Mouse (Mus musculus): ENCODE data around the gene Gemin2.
"Not testable (repeated sequence)": the region's sequence is repeated elsewhere in the genome, so short reads cannot be mapped to it uniquely, and the experiment has no call there.

The Gemin2 gene

DNA sequence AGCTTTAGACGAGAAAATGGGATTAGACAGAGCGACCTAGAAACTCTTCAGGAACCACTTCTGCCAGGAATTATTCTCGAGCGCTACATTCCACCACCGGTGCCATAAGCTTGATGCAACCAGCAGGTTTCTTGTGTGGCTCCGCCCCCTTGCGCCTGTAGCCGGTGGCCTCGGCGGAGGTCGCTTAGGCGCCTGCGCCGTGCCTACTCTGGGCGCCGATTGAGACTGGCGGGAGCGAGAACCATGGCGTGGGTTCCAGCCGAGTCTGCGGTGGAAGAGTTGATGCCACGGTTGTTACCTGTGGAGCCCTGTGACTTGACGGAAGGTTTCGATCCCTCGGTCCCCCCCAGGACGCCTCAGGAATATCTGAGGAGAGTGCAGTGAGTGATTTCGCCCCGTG, at the start of gene Gemin2:
Gemin2 (plus strand) TSS at position 160 of the 400 bp plus-strand sequence.
- peak; percentile 76 to 90 for DNase-seq (ENCODE audit: low spot score in 2 of 2)

DNA sequence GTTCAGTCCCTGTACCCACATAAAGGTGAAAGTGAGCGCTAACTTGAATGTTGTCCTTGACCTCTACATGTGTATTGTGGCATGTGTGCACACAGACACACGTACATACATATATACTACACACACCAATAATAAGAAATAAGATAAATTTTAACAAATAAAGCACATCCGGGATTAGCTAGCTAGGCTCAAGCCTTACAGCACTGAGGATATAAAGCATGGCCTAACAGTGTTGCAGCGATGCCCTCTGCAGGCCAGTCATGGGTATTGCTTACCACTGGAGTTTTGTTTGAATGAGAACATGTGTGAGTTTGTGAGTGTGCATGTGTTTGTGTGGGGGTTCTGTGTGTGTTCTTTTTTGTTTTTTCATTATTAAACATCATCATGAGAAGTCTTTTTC, 48.6 kb upstream of the Gemin2 start:
- peak in 1 of 2 experiments; percentile 22 for DNase-seq (ENCODE audit: low spot score in 2 of 2)

DNA sequence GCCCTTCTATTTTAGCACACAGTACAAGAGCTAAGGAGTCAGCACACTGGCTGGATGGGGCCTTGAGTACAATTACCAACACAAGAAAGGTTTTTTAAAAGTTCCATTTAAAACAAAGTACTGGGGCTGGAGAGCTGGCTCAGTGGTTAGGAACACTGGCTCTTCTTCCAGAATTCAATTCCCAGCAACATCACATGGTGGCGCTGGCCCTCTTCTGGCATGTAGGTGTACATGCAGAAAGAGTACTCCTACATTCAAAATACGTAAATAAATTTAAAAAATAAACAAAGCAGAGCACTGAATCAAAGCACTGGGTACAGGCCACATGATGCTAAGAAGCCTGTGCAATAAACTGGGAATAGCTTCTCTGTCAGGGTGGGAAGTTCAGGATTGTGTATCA, 36.2 kb upstream of the Gemin2 start:
- no peak for DNase-seq (ENCODE audit: low spot score in 2 of 2)

DNA sequence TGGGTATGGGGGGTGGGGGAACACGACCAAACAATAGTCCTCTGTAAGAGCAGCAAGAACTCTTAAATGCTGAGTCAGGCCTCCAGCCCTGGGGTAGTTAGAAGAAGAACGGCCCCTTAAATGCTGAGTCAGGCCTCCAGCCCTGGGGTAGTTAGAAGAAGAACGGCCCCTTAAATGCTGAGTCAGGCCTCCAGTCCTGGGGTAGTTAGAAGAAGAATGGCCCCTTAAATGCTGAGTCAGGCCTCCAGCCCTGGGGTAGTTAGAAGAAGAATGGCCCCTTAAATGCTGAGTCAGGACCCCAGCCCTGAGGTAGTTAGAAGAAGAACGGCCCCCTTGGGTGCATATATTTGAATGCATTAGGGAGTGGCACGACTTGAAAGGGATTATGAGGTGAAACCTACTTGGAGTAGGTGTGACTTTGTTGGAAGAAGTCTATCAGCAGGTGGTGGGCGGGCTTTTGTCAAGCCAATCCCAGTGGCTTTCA, 32.0 kb upstream of the Gemin2 start:
- DNase-seq (ENCODE audit: low spot score in 2 of 2): not testable (repeated sequence)

DNA sequence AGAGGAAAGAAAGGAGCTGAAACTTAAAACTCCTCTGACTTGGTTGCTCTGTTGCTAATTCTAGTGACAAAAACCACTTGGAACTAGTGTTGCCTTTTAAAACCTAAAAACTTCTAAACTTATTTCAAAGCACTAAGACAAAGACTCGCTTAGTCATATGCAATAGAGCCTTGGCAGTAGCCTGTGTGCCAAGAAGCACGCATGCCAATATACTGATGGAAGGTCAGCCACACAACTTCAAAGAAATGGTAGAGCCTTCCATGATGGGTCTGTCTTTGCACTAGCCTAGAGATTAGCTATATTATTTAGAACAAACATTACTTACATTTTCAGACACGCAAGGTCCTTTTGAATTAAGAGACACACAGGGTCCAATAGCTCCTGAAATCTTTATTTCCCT, 27.4 kb upstream of the Gemin2 start:
- DNase-seq (ENCODE audit: low spot score in 2 of 2): no peak

DNA sequence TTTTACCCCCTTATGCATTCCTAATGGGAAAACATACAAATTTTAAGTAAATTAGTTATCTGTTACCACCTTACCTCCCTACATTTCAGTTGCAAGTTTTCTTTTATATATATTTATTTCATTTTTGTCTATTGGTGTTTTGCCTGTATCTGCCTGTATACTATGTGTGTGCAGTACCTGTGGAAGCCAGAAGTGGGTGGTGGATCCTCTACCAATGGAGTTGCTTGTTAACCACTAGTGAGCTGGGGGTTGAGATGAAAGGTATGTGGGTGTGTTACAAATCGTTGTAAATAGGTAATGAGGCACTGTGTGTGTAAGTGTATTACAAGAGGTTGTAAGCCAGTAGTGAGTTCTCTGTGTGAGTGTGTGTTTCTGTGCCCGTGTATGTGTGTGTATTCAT, 2.7 kb upstream of the Gemin2 start:
- no peak for DNase-seq (ENCODE audit: low spot score in 2 of 2)

DNA sequence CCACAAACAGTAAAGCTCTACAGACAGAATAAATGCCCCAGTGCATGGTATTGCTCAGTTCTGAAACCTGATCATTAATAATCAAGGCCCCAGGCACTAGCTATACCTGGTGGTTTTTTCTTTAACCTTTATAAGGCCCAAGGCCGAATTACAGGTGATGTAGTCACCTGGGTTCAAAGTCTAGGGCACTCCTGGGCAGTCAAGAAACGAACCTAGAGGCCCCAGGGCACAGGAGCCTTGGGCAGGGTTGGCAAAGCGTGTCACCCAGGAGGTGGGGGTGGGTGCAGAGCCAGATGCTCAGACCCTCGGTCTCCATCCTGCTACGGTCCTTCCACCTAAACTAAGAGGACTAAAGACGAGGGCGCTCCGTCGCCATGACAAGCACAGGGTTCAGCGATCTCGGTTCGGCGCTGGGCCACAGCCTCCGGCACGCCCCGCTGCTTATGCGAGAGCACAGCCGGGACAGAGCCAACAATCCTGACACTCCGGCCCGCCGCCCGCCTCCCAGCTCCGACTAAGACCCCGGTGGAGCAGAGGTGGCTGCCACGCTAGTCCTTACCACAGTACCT, 1.8 kb upstream of the Gemin2 start:
- DNase-seq (ENCODE audit: low spot score in 2 of 2): peak in 1 of 2 experiments; percentile 30

DNA sequence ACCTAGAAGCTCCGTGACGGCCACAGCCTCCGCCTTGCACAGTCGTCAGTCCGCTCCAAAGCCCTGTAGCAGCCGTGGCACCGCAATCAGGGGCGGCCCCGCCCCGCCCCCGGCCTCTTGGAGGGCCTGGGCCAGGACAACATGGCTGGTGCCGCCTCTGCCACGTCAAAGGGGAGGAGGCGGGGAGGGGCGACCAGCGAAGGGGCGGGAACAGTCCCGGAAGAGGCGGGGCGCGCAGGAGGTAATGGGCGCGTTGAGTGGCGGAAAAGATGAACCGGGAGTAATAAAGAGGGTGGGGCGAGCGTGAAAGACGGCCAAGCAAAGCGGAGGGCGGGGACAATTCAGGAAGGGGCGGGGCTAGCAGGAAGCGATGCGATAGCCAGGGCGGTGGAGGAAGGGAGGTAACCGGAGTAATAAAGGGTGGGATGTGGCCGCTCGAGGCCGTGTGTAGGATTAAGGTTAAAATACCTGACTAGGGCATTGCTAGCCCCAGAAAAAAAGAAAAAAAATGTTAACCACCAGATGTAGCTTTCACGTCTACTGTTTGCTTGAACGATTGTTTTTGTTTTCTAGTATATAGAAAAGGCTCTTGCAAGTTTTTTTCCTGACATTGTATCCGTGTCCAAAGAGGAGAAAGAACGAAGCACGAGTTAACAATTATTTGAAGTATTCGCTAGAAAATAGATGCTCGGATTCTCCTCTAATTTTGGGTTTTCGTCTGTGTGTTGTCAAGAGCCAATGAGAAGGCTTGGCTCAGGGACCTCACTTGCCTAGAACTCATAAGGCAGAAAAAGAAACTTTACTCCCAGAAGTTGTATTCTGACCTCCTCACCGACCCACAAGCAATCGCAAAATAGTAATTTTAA, 1.1 kb upstream of the Gemin2 start, which contains the start of gene Sec23a:
Sec23a (minus strand) TSS at position 174 of the 866 bp plus-strand sequence.
- DNase-seq (ENCODE audit: low spot score in 2 of 2): peak; percentile 97 to 98

DNA sequence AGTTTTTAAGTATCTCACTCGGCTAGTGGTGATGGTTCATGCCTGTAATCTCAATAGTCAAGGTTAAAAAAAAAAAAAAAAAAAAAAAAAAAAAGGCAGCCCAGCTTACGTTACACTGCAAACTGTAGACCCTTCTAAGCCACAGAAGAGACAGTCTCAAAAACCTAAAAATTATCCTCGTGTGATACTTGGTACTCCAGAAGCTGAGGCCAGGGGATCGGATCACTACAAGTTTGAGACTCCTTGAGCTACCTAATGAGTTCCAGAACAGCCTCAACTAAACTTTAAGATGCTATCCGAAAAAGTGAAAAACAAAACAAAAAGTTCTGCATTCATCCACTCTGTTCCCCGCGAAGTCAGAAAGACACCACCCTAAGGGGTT, 492 bp upstream of the Gemin2 start:
- DNase-seq (ENCODE audit: low spot score in 2 of 2): no peak

DNA sequence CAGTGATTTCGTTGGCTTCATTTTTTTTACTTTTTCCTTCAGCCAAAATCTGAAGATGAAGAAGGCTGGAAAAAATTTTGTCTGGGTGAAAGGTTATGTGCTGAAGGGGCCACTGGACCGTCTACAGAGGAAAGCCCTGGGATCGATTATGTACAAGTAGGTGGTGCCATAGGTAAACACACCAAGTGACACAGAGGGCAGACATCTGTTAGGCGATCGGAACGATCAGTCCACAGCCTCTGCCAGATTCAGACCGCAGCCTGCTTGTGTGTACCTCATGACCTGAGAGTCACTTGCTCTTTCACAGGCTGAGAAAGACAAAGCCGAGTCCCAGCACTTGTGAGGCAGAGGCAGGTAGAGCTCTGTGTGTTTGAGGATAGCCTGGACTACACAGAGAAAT, 4.8 kb downstream of the Gemin2 start:
- no peak for DNase-seq (ENCODE audit: low spot score in 2 of 2)

DNA sequence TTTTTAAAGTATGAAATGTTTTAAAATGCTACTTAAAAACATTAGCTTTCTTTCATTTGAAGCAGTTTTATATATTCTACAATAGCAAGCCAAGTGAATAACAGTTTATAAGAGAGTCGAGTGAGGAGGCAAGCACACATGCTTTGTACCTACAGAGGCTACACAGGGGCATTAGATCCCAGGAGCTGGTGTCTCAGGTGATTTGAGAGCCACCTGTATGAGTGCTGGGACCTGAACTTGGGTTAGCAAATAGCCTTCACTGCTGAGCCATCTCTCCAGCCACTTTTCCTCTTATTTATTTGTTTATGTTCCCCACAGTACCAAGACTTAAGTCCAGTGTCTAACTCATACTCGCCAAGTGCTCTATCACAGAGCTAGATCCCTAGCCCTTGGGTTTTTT, 6.7 kb downstream of the Gemin2 start:
- no peak for DNase-seq (ENCODE audit: low spot score in 2 of 2)

DNA sequence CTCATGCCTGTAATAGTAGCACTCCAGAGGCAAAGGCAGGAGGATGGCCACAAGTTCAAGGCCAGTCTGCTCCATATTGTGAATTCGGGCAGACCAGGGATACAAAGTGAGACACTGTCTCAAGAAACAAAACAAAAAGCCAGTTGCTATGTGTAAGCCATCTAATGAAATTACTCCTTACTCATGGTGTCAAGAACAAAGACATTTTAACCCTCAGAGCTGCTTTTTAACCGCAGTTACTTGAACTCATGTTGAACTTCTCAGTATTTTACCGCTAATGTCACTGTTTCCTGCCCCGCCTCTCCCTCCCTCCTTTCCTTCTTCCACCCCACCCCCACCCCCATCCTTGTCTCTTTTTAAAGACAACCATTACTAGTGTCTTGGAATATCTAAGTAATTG, 8.1 kb downstream of the Gemin2 start:
- no peak for DNase-seq (ENCODE audit: low spot score in 2 of 2)

DNA sequence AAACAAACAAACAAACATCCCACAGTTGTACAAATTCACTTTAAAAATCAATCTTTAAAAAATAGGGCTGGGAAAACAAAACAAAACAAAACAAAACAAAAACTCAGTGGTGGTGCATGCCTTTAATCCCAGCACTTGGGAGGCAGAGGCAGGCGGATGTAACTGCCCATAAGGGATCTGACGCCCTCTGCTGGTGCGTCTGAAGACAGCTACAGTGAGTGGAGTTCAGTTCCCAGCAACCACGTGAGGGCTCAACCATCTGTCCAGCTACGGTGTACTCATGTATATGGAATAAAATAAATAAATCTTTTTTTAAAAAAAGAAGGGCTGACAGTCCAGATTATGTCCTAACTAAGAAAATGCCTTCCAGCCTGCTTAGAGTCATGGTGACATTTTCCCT, 18.9 kb downstream of the Gemin2 start:
- no peak for DNase-seq (ENCODE audit: low spot score in 2 of 2)

DNA sequence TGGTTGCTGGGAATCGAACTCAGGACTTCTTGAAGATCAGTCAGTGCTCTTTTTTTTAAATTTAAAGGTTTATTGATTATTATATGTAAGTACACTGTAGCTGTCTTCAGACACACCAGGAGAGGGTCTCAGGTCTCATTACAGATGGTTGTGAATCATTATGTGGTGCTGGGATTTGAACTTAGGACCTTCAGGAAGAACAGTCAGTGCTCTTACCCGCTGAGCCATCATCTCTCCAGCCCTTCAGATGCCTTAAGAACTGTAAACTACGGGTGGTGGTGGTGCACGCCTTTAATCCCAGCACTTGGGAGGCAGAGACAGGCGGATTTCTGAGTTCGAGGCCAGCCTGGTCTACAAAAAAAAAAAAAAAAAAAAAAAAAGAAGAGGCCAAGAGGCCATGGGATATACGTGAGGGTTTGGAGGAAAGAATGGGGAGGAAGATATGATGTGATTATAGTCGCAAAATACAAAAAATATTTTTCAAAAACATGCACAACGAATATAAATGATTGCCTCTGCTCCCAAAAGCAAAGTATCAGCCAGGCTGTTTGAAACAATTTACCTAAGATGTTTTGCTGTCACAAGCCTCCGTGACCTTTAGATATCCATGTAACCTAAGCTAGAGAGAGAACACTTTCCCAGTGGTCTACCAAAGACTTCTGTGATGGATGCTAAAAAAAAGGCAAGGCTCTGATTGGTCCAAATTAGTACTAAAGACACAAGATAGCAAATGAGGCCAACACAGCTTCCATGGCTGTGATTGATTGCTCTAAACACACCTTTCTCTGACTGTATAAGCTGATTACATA, 26.2 kb downstream of the Gemin2 start:
- no peak for DNase-seq (ENCODE audit: low spot score in 2 of 2)

DNA sequence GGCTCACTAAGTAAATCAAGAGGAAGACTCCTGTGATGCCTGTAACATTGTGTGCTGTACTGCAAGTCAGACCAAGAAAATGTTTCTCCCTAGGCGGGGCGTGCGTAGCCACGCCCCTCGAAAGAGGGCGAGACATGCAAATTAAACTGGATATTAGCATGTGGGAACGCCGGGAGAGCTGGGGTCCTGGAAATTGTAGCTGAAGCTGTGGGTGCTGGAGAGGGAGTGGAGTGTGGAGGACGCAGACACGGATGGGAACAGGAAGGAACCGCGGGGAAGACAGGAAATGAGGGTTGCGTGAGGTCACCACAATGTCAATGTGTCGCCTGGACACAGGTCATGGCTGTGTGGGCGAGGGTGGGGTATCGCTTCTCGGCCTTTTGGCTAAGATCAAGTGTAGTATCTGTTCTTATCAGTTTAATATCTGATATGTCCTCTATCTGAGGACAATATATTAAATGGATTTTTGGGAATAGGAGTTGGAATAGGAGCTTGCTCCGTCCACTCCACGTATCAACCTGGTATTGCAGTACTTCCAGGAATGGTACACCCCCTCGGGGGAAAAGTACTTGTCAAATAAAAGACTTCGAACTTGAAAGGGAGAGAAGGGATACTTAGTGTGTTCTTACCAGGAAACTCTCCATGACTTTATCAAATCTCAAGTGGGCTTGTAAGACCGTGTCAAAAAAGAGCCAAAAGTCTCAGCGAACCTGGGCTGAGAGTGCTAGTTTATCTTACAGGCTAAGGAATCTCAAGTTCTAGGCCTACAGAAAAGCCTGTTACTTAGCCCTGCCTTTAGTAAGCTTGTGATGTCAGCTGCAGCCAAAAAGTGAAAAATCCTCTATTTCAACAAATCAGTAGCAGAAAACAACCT, 27.0 kb downstream of the Gemin2 start:
- DNase-seq (ENCODE audit: low spot score in 2 of 2): no peak

DNA sequence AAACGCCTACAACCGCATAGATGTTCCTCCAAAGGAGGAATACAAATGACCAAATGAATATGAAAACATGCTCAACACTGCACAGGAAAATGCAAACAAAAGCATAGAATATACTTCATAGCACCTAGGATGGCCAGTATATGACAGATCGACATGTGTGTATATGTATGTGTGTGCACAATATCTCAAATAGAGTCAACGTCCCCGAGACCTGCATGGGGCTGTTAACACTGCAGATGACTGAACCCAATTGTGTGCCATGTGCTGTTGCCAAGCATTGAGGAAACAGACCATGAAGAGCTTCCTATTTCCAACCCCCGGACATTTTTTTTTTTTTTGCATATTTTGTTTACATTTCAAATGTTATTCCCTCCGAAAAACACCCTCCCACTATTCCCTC, 27.7 kb downstream of the Gemin2 start:
- no peak for DNase-seq (ENCODE audit: low spot score in 2 of 2)

DNA sequence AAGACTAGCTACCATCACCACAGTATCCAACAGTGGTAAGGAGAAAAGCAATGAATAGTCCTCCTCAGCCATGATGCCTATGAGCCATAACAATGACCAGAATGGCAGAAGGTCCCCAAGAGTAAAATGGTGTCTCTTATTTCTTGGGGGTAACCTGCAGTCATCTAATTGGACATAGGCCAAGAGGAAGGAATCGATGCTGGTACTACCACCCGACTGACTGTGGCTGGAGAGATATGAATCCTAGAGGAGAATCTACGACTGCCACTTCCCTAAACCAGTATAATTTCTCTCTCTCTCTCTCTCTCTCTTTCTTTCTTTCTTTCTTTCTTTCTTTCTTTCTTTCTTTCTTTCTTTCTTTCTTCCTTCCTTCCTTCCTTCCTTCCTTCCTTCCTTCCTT, 39.3 kb downstream of the Gemin2 start:
- no peak for DNase-seq (ENCODE audit: low spot score in 2 of 2)

DNA sequence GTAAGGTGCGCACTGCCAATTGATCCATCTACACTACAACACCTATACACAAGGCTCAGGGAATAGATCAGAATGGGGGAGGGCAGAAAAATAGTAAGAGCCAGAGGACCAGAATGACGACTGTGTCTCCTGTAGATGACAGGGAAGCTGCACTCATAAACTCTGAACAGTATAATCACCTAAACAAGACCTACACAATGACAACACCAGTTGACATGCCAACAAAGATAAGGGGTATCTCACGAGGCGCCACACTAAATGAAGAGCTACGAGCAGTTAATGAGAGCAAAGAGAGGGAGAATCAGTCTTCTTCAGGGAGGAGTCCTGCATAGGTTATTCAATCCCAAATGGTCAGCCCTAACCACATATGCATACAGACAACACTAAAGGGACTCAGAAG, 40.0 kb downstream of the Gemin2 start:
- no peak for DNase-seq (ENCODE audit: low spot score in 2 of 2)

DNA sequence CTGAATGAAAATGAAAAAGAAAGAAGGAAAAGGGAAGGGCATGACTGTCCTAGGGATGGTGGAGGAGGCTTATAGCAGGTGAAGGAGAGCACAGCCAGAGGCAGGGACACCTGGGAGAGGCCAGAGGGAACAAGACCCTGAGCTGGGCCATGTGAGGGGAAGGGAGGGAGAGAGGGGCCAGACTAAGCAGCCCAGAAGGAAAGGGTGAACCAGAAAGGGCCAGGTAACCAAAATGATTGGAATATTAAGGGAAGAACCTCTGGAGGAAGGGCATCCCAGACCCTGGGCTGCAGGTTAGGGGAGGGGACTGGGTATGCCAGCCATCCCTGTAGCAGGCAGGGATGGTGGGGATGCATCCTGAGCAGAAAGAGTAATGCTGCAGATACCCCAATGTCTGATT, 40.8 kb downstream of the Gemin2 start:
- DNase-seq (ENCODE audit: low spot score in 2 of 2): no peak

DNA sequence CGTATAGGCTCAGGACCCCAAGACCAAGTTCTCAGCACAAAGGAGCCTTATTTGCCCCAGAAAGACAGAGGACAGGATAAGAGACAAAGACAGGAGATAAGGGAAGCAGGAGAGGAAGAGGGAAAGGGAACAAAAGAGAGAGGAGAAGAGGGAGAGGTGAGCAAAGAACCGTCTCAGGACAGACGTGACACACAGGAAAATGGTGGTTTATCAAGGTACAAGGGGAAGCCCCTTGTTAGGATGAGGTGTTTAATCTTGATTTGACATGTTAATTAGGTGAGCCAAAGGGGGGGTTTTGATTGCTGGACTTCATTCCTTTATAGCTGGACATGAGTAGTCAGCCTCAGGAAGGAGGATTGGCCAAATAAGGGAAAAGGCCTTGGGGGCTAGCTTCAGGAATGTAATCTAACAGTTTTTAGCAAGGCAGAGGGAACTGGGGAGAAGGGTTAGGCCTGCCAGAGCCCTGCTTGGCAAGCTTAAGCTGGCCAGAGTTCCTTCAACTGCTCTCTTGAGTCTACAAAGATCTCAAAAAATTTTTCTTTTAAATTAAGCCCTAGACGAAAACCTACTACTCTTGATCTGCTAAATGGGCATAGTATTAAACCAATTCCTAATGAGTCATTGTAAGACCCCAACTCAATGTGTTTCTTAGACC, 42.1 kb downstream of the Gemin2 start:
- DNase-seq (ENCODE audit: low spot score in 2 of 2): no peak

DNA sequence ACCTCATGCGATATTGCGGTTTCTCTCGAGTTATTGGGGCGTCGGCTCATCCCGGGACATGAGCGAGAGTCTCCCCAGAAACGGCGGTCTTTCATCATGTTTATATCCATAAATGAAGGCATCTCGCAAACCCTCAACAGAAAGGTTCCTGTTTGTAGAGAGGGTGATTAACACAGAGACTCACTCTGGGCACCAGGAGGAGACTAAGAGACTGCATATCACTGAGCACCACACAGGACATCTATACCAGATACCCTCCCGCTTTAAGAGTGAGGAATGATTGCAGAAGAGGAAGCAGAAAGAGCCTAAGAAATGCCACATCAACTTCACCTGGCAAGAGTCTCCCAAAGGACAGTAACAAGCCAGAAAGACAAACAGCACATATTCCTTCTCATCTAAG, 43.0 kb downstream of the Gemin2 start:
- no peak for DNase-seq (ENCODE audit: low spot score in 2 of 2)
